Mouse (Mus musculus): Measurements from ENCODE around the gene Fgfr2.

The Fgfr2 gene

DNA sequence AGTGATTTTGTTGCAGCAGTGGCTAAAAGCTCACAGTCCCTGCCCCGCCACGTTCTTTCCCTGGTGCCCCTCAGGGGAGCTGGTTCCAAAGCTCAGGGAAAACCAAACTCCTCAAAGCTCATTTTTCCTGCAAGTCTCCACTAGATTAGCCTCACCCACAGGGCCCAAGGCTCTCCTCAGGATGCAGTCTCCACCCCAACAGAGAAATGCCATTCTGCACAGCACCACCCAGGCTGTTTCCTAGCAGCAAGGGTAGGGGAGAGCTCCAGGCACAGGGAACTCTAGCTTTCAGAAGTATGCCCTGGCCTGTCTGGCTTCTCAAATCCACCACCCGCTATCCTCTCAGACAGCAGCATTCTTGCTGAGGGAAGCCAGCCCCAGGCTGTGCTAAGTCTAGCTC is 888.9 kb downstream of the Fgfr2 start:
- no peak for DNase-seq

DNA sequence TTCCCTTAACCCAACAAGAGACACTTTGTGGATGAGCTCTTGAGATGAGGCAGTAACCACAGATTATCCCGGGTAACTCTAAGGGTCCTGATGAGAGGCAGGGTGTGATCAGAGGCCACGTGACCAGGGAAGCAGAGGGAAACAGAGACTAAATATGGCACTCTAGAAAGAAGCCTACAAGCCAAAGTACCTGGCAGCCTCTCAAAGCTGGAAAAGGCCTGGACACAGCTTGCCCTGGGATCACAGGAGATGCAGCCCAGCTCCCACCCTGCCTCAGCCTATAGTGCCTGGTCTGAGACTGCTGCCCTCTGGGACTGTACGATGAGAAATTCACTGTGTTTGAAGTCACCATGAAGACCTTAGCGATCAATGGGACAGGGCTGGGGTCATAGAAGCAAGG is 889.4 kb downstream of the Fgfr2 start:
- no peak for DNase-seq

DNA sequence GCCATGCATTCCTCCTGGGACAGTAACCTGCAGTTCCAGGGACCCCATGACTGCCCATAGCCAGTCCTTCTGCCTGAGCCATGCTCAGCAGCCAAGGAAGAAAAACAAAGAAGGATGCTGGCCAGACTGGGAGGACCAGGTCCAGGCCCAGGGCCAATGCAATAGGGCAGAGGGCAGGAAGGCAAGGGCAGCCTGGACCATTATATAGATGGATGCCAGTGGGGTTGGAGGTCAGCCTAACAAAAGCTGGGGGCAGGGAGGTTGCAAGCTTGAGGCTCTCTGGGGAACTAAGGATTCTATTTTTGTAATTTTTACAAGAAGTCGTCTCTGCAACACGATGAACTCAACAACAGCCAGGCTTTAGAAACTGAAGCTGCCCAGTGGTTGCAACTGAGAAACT is 890.2 kb downstream of the Fgfr2 start:
- no peak for DNase-seq

DNA sequence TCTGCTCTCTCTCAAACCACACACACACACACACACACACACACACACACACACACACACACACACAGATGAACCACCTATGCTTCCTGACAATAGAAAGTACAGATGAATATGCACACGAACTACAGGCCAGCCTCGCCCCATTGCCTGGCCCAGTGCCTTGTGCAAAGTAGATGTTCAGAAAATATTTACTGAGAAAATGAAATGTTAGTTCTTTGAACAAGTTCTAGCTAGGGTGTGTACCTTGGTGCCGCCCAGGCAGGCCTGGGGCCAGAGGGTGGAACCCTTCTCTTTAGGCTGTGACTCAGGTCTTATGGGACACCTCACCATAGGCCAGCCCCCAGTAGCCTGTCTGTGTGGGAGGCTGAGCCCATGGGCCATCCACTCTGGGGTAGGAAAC is 891.7 kb downstream of the Fgfr2 start:
- no peak for DNase-seq

DNA sequence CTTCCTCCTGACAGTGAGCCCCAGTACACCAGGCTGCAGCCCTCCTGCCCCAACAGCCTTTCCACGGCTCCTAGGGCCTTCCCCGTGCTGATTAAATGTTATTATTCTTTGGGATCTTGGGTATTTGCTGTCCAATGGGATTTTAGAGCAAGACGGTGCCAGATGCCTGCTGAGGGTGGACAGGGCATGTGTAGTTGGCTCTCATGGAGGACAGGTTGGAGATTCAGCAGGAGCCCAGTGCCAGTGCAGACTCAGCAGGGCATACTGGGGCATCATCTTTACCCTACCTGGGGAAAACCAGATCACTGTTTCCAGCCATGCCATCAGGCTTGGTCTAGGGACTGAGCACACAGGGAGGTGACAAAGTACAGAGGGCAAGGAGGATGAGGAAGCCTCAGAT is 892.2 kb downstream of the Fgfr2 start:
- no peak for DNase-seq

DNA sequence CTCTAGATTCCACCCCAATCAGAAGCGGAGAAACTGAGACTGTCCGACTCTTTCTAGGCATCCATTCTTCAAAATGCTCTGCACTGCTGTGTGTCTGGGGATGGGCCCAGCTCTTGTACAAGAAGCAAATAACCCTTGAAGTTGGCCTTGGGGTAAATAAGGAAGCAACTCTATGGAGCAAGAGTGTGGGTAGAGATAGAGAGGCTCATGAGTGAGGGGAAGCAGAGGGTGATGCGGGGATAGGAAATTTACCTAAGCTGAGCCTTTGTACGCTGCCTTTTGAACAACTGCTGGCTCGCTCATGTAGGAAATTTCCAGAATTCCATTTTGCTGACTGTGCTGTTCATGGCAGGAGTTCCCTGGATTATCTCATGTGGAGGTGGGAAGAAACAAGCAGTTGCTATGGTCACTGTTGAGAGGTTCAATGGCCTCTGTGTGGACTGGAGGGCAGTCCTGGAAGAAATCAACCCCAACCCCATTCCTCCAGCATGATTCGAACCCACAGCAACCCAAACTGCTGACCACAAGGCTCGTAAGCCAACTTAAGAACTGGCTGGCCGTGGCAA is 896.0 kb downstream of the Fgfr2 start:
- DNase-seq: no peak

DNA sequence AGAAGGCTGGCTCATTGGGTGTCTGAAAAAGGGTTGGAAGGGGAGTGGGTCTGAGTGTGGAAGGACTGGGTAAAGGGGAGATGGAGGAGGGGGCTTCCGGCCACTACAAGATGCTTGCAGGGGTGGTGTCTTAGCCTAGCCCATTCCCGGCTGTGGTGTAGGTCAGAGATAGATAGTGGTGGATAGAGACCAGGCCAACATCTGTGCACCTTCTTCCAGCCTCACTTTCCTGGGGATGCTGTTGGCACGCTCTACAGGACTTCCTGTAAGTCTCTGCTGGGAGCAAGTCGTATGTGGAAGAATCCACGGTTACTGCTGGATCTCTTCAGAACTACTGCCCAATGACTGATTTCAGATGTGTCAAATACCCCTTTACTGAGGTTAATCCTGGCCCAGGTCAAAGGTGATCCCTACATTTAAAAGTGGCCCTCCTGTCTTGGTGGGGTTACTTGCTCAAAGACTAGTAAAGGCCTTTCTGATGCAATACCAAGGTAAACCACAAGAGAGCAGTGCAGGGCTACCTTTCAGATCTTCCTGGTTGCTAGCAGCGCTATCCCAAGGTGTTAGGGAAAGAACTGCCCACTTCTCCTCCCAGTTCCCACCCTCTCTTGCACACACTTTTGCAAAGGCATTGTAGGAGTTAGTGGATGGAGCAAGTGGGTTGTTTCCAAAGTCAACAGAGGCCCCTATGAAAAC is 896.6 kb downstream of the Fgfr2 start:
- peak; percentile 67 for DNase-seq

DNA sequence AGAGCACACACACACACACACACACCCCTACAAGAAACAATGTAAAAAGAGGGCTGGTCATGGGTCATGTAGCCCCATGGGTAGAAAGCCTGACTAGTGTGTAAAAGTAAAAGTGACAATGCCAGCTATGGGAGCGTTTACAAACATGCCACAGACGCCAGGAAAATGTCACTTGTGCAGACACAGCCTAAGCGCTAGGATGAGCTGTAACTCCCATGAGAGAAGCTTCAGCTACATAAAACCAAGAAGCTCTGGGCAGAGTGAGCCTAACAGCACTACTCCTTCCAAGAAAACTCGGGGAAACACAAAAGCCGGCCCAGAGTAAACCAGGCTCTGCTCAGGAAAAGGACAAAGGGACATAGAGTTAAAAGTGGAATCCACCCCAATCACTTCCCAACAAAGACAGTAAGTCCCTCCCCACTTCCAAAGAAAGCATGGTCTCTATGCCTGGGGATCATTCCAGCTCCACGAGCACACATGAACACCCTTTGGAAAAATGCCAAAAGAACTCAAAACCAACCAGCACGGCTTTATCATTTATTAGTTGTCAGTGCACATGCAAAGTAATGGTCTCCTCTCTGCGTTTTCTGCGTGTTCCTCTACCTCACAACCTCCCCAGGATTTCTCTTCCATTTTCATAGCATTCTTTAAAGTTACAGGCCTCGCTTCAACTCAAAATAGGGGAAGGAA is 899.6 kb downstream of the Fgfr2 start:
- no peak for DNase-seq

DNA sequence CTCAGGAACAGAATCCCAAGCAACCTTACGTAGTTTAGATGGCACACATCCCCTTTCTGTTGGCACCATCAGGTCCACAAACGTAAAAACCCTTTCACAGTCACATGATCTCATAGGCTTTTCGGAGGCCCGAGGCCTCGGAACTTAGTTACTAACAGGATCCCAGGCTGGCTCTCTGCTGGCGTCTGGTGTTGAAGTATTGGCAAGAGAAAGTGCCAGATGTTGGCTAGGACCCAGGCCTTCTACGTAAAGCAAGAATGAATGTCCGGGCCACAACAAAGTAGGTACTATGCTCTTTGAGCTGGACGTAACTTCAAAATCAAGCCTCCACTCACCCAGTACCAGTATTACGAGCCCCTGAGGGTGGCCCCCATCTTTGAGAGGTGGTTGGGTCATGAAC is 909.1 kb downstream of the Fgfr2 start:
- no peak for DNase-seq

DNA sequence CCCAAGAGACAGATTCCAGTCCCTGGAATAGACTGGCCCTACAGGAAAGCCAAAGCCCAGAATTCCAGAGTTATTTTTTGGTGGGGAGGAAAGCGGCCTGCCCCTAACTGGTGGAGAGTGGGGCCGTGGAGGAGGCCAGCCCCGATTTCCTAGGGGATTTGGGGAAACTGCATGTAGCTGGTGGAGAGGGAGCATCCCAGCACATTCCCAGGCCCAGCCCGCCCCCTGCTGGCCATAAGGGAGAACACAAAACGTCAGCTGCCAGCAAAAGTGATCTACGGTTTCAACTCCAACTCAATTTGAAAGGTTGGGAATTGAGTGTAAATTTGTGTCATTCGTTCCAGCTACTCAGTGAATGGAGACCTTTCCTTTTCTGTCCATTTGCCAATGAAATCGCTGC is 909.7 kb downstream of the Fgfr2 start:
- peak; percentile 47 for DNase-seq

DNA sequence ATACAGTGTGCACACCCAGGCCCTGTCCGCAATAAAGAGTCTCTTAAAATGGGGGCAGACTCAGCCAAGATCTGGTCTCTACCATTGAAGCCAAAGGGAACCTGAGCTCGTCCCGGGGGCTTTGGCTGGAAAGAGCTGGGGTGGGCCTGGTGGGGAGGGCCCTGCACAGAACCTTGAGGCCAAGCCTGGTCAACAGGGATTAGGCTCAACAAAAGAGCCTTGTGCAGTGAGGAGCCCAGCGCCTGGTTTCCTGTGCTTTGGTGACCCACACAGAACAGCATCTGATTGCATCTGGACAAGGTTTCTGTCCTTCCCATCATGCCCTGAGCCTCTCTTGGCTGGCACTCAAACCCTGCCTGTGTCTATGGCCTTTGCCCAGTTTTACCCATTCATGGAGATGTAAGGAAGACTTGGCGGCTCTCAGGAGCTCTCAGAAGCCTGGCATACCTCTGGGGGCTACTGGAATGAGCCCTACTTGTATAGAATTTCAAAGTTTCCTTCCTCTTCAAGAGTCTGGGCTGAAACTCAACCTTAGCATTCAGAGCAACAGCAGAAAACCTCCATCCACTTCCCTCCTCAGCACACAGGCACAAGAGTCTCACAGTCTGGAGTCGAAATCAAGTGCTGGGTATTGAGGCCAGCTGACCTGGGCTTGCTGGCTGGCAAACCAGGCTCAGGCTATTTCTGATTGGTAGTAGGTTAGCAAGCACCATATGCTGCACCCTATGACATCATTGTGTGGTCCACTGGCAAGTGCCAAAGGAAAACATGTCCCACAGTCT is 911.0 kb downstream of the Fgfr2 start:
- DNase-seq: no peak

DNA sequence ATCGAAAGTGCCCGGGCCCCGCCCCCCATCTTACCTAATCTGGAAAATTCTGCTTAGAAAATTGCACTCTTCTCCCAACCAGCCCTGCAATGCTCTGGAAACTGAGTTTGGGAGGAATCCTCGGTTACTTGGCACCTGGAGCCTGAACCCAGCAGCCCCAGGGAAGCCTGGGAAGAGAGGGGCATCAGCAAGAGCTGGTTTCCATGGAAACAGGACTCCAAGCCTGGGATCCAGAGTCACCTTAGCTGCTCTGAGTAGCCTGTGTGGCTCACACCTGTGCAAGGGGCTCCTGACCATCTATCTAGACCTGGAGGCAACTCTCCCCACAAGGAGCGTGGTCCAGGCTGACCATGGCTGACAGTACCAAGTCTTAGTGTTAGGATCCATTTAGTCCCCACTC is 912.5 kb downstream of the Fgfr2 start:
- no peak for DNase-seq

DNA sequence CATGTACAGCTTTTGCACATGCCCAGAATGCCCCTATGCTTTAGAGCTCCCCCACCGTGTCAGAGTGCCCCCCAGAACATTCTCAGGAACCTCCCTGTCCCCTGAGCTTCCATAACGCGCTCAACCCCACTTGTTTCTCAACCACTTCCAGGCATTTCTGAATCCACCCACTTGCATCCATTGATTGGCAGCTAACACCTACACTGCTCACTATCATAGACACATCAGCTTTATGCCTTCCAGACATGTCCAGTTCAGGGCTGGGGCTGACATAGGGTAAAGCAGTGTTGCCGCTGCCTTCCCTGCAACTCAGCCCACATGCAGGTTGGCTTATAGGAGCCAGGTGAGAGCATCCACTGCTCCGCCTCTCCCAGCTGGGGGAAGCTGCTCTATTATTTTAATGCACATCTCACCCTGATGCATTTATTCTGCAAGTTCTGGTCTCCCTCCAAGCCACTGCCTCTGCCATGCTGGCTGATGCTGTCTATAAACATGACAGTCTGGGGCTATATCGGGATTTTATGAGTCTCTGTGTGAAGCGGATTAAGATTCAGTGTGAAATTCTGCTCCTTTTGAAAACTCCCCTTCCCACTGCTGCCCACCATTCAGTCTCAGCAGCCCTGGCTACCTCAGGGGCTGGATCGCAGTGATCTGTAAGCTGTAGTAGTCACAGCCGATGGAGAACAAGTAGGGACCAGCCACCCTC is 914.1 kb downstream of the Fgfr2 start:
- DNase-seq: no peak

DNA sequence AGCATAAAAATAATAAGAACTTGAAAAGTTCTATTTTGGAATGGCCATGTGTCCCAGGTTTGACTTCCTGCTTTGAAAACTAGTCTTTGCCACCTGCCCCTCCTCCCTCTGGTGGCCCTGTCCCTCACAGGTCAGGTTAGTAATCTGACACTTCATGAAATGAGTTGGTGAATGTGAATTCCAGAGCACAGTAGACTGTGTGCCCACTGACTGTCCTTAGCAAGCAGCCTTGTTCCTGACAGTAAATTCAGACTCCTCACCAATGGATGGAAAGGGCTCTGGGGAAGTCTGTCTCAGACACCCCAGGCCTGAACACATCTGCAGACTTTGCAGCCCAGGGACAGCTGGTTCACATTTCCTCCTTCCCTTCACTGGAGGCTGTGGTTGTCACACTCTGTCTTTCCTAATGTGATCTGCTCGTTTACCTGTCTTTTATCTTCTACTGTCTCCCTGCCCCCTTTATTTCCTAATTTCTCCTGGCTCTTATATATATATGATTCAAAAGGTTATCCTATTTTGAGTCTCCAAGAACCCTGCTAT is 919.0 kb downstream of the Fgfr2 start:
- DNase-seq: no peak

DNA sequence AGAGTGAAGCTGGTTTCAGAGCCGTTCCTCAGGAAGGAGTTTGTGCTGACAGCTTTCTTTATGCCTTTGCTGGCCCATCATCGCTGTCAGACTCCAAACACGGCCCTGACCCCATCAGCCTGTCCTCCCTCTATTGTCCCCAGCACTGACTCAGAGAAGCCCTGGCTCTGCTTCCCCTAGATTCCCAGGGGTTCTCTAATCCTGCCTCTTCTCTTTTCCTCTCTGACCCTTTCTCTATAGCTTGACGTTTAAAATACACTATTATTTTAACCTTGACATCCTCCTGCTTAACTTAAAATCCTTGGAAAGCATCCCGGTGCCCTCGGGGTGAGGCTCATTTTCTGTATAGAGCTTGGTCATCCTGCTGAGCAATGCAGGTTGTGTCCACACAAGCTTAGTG is 923.5 kb downstream of the Fgfr2 start:
- DNase-seq: no peak

DNA sequence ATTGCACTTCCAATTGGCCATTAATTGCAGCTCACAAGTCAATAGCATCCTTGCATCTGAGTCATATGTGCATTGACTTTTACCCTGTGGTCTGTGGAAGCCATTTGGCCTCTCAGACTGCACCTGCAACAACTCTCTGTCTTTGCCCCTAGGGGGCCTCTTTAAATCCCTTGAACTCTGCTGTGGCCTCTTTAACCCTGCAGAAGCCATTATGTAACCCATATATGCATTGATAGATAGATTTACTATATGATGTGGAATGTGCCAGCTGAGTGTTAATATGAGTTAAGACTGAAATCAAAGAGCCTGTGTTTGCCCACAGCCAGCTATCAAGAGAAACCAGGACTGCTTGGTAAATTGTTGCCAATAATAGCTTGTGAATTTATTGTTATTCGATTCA is 924.3 kb downstream of the Fgfr2 start:
- no peak for DNase-seq

DNA sequence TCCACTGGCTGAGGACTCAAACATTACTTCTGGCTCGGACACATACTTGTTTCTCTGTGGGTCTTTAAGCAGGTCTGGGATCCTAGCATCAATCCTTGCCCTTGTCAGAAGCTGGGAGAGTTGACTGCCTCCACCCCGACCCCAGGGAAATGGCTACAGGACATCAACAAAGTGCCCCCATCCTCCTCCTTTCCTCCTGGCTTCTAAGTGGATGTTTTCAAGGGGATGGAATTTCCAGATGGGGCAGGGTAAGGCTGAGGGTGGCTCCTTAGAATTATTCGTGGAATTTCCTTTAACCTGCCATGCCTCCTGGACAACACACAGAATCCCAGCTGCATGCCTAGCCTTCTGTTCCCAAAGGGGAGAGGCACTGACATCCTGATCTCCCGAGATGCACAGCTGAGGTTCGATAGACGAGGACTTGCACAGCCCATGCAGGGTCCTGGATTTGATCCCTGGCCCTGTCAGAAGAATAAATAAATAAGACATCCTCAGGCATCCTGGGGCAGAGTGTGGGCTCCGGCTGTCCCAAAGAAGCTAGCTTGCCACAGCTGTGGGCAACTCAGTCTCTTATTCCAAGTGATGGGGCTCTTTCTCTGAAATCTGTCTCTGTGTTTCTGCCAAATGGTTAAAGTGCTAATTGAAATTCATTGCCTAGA is 925.2 kb downstream of the Fgfr2 start:
- no peak for DNase-seq

DNA sequence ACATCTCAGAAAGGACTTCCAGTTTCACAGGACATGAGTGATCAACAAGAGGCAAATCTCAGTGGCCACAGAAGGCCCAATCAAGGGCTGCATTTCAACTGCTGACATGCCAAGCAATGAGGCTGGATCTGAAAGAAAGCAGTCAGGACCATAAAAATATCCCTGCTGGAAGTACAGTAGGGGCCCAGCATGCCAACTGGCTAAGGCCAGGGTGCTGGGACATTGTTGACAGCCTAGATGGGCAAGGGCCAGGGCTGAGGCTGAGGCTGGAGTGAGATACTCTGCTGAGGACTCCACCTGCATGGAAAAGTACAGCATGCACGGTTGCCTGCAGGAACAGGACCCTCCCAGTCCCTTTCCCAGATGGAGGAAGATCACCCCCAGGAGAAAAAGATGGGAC is 926.6 kb downstream of the Fgfr2 start:
- no peak for DNase-seq

DNA sequence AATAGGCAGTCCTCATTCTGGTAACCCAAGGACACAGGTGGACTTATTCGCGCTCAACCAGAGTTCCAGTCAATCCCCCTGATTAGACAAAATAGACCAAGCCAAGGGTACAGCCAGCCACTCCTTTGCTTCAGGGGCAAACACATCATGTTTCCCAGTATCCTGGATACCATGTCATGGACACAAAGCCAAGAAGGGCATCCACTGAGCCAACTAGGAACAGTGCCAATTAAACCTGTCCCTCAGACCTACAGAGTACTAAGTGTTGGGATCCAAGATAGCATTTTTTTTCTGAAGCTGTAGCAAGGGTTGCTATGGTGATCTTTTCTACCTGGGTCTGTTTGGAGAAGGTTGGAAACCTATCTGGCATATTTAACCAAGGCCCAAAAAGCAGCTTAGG is 929.5 kb downstream of the Fgfr2 start:
- no peak for DNase-seq

DNA sequence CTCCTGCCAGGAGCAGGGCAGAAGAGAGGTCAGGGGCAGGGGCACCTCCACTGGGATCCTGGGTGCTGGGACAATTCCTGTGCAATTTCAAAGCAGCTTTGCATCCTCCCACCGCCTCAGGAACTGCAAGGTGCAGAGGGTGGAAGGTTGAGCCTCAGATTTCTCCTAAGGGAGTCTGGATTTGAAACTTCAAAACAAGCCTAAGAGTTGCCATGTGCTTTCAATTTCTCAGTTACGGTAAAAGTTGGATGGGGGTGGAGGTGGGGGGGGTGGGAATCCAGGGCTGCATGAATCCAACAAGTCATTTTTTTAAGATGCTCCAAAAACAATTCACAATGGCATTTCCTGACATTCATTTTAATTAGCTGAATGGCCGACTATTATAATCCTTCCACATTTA is 935.7 kb downstream of the Fgfr2 start:
- DNase-seq: no peak

DNA sequence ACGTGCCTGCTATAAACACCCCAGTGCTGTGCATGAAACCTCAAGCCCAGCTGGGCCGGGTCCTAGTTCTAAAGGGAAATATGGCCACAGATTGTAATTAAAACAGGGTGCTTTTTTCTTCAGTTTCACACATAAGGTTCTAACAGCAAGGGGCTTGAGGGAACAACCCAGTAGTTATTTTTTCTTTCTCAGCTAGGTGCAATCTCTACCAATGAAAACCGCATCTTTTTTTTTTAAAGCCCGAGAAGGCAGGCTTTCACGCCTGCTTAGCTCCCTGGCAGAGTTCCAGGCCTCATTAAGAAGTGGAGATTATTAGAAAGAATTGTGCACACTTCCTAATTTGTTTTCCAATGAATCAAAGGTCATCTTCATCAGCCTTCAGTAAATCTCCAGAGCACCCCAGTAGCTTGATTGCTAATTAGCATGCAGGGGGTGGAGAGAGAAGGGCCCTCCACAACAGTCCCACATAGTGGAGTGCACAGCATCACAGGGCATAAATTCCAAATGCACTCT is 939.2 kb downstream of the Fgfr2 start:
- DNase-seq: no peak

DNA sequence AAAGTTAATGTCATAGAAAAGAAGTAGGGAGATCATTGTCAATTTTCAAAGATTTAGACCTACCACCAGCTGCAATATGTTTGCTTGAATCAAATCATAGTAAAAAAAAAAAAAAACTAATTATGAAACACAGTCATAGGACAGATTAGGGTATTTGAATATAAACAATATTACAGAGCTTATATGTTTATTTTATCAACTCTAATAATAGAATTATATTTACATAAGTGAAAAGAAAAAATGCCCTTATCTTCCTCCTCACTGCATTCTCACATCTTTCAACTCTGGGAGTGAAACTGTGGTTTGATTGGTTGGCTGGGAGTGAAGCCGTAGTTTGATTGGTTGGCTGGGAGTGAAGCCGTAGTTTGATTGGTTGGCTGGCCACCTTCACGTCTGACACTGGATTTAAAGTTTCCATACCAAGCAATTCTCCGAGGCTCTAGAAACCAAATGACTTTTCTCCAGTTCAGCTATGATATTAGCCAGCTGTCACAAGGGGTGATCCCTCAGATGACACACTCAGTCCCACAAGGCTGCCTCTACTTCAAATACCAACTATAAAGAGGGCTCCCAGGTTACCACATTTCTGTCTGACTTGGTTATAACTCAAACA is 941.5 kb downstream of the Fgfr2 start:
- DNase-seq: no peak
